Mouse (Mus musculus): Measurements from ENCODE around the gene Lsp1.

Lsp1 gene

DNA sequence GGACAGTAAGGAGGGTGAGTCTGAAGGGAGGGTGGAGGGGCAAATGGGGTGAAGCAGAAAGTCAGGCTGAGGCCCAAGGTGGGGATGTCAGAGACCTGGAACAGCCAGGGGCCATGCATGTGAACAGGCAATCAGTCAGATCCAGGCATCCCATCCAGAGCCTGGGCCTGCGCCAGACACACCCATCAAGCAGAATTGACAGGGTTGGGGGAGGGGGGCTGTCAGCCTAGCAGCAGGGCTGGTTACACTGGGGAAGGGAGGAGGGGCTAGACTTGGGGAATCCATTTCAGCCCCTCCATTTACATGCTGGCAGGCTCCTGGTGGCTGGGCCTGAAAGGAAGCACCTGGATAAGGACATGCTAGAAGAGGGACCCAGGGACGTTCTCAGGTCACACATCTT lies 45.3 kb downstream of the Lsp1 start:
- DNase-seq (ENCODE audit: low spot score in 2 of 2), result no peak

GRCm38 (mm10) chr7:142506501-142506900 lies 45.9 kb downstream of the Lsp1 start:
- DNase-seq (ENCODE audit: low spot score in 2 of 2), result no peak

GRCm38 (mm10) chr7:142507453-142507852 lies 46.8 kb downstream of the Lsp1 start:
- DNase-seq (ENCODE audit: low spot score in 2 of 2), result no peak

GRCm38 (mm10) chr7:142509518-142509917 lies 48.9 kb downstream of the Lsp1 start:
- DNase-seq (ENCODE audit: low spot score in 2 of 2), result no peak

DNA sequence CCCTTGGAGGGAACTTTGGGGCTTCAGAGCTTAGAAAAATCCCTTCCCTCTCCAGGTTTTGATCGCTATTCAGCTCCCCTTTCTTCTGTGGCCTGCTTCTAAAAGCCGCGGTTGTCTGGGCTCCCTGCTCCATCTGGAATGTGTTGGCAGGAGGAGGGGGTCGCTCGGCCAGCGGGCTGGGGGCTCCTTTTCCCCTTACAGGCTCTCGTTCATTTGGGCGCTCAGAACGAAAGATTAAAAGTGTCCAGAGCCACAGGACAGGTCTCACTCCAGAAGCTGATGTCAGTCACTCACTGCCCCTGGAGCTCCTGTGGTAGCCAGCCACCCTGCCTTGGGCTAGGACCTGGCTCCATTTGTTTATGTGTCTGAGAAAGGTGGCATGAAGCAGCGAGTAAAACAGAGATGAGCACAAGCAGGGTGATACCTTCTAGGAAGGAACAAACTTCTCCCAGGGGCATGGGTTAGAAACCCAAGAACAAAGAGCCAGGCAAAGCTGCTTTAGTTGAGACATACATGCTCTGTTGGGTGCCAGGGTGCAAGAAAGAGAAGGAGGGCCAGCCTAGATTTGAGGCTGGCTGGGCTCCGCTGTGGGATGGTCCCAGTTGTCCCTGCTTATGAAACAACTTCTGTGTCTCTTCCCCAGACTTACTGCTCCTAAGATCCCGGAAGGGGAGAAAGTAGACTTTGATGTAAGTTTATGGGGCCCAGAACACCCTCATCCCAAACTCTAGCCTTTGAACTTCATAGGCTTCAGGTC lies 49.6 kb downstream of the Lsp1 start:
- no peak for DNase-seq (ENCODE audit: low spot score in 2 of 2)

- DNase-seq (ENCODE audit: low spot score in 2 of 2), result no peak
Observed at GRCm38 (mm10) chr7:142514048-142514447, 53.4 kb downstream of the Lsp1 start.

- DNase-seq (ENCODE audit: low spot score in 2 of 2), result no peak
Observed at GRCm38 (mm10) chr7:142516221-142516978, 55.8 kb downstream of the Lsp1 start.

DNA sequence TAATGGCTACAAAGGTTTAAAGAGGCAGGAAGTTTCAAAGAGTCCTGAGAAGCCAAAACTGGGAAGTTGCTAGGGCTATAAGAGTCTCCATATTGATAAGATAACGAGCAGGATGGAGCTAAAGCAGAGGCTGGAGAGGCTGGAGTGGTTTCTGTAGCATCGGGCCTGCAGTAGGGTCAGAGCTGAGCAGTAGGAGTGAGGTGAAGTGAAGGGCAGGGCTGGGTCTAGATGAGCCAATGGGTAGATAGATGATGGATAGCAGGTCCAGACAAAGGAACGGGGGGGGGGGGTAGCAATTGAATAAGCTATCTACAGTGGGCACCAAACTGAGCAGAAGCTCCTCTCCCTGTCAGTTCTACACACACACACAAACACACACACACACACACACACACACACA lies 56.9 kb downstream of the Lsp1 start:
- DNase-seq (ENCODE audit: low spot score in 2 of 2), result no peak

- DNase-seq (ENCODE audit: low spot score in 2 of 2), result no peak
Observed at GRCm38 (mm10) chr7:142520331-142520730, 59.7 kb downstream of the Lsp1 start.

GRCm38 (mm10) chr7:142522352-142522751 lies 61.7 kb downstream of the Lsp1 start:
- no peak for DNase-seq (ENCODE audit: low spot score in 2 of 2)

- no peak for DNase-seq (ENCODE audit: low spot score in 2 of 2)
Observed at GRCm38 (mm10) chr7:142523200-142523990, 62.8 kb downstream of the Lsp1 start.

- DNase-seq (ENCODE audit: low spot score in 2 of 2), result no peak
Observed at GRCm38 (mm10) chr7:142525342-142526178, 65.0 kb downstream of the Lsp1 start.

DNA sequence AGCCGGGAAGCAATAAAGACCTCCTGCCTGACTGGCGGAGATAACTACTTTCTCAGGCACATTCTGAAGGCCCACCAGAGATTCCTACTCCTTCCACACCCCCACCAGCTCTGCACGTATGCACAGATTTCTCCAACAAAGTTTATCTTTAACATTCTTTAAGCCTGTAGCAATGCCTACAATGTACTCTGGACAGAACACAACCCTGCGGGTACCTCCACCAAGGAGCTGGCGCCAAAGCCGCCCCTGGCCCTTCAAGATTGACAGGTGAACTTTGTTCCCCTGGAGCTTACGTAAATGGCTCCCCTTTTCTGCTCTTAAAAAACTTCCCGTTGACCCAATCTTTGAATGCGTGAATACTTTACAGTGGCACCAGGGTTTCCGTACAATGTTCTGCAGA lies 68.7 kb downstream of the Lsp1 start:
- no peak for DNase-seq (ENCODE audit: low spot score in 2 of 2)

DNA sequence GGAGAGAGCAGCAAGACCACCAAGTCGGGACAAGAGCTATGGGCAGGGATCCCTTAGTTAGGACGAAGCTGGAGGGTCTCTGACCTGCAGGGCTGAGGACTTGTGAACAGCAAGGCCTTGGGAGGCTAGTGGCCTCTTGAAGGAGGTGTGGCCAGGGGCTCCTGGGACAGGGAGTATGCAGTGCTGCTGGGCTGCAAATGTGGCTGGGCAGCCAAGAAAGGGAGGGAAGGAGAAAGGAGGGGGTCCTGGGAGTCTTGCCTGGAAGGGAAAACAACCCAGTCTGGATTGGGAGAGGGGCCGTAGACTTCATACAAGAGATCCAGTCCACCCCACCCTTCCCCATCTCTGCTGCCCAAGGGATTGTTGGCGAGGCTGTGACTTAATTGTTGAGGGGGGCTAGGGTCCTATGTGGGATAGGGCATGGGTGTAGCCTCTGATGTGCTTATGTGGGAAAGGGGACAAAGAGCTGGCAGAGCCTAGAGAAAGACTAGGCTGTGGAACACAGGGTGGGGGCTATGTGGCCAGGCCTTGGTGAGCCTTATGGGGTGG lies 71.4 kb downstream of the Lsp1 start:
- no peak for DNase-seq (ENCODE audit: low spot score in 2 of 2)

GRCm38 (mm10) chr7:142532671-142533058 lies 72.1 kb downstream of the Lsp1 start, which contains the start of gene Mrpl23:
Mrpl23 (plus strand) TSS chr7:142532686.
- DNase-seq (ENCODE audit: low spot score in 2 of 2), result no peak

- peak; percentile 80 to 87 for DNase-seq (ENCODE audit: low spot score in 2 of 2)
Observed at GRCm38 (mm10) chr7:142533059-142533855, 72.6 kb downstream of the Lsp1 start.

DNA sequence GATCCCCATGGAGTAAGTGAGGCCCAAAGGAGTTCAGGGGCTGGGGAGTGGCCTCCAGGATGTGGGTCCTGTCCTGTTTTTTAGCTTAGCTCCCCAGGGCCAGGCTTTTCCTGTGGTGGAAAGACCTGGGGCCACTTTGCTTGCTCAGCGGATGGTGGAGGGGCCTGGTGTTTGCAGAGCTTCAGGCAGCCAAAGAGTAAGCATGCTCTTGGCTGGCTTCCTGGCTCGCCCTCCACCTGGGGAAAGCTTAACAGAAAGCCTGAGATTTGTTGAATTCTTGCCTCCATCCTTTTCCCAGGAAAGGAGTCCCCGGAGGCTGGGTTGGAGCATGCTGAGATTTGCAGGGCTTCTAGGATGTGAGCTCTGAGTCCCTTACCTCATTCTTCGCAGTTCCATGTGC lies 74.5 kb downstream of the Lsp1 start:
- DNase-seq (ENCODE audit: low spot score in 2 of 2), result no peak

GRCm38 (mm10) chr7:142535832-142536231 lies 75.2 kb downstream of the Lsp1 start:
- DNase-seq (ENCODE audit: low spot score in 2 of 2), result no peak

GRCm38 (mm10) chr7:142537181-142537580 lies 76.6 kb downstream of the Lsp1 start:
- no peak for DNase-seq (ENCODE audit: low spot score in 2 of 2)

DNA sequence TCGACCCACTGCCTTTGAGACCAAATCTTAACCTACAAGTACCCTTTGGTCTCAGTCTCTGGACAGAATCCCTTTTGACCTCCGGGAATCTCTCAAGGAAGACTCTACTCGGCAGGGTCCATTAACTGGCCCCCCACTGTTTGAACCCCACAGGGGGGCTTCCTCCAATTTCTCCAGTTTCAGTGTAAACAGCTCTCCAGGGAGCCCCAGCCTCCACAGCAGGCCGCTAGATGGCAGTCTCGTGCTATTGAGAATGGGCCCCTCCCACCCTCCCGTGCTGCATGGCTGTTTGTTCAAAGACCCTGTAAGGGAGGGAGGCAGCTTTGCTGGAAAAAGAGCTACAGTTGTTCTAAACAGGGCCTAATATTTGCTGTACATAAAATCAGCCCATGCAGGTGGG lies 77.3 kb downstream of the Lsp1 start:
- DNase-seq (ENCODE audit: low spot score in 2 of 2), result peak; percentile 34 to 51
